Mouse (Mus musculus) neutrophil, adult 5-6 weeks (primary cell): ENCODE measurements at regions not wholly inside any gene's neighbourhood (a gene's known extent, or its start where the extent isn't known, plus 50 kb on each side); places are given as distances from the start of the nearest gene placed in this dataset.

Source experiments
- ATAC-seq: fragments of 151-379, 151-347 bp; 2 replicates; pipeline ENCODE4 v1.8.0; 2017; ENCODE audit warnings: mild to moderate bottlenecking, moderate TSS enrichment; ENCODE audit not compliant: insufficient number of reproducible peaks, poor library complexity, low FRiP score, severe bottlenecking; ENCODE audit errors: extremely low read depth

GRCm38 (mm10) chr2:75422798-75423685, 236.0 kb upstream of the Hnrnpa3 start:
- ATAC-seq: no peak

- no peak for ATAC-seq
These were observed 235.2 kb upstream of the Hnrnpa3 start for GRCm38 (mm10) chr2:75423872-75424271.

DNA sequence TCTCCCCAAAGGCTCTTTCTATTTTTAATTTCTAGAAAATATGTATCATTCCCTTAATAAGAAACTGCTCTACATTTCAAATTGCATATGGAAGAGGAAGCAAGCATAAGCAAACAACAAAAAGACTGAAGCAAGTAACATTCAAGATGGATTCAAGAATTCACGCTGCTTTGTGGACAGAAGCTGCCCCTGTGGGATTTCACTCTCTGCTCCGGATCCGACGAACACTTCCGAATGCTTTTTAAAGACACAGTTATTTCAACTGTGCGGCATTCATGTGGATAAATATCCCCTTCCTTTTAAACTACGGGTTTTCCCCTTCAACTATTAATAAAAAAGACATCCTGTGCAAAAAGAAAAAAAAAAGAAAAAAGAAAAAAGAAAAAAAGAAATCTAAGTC, 234.7 kb upstream of the Hnrnpa3 start:
- no peak for ATAC-seq

DNA sequence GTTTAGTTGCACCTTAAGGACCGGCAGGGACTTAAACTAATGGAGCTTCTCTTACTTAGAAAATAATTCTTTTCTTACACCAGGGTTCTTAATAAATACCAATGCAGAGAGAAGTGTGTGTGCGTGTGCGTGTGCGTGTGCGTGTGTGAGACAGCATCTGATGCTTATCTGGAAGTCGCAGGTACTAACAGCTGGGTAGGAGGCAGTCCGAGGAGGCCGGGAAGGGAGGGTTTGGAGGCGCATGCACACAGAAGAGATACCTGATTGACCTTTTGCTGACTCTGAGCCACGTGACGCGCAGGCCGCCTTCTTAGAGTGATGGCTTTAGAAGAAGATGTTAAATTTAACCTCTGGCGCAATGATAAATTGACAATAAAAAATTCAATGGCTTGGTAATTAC, 234.2 kb upstream of the Hnrnpa3 start:
- no peak for ATAC-seq

DNA sequence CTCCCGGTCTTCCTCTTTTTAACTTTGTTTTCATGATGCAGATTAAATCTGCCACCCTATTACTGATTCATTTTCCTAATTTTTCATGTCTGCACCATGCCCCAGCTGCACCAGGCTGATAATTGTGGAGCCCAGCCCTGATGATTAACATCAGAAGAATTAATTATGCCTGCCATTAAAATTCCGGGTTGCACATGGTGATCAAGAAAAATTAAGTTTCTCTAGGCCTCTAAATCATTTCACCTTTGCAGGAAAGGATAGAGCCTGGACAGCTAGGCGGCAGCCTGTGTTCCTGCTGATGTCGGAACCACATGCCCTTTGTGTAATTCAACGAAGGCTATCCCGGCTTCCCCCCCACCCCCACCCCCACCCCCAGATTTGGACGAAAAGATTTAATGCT, 233.7 kb upstream of the Hnrnpa3 start:
- ATAC-seq: no peak

DNA sequence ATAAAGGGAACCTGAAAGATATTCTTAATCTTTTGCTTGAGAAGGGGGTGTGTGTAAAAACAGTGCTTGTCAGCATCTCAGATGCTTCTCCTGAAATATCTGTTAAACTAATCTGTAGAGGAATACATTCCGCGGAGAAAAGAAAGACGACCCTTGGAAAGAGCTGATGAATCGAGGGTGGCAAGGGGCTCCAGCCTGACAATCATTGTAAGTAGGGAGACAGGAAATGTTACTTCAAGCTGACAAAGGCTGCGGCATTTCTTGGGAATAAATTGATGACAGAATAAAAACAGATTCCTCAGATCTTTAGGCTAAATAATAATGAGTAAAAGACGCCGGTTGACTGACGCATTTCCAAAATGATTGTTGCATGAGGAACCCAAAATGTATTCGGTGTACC, 233.3 kb upstream of the Hnrnpa3 start:
- no peak for ATAC-seq

- ATAC-seq: no peak
These were observed 231.1 kb upstream of the Hnrnpa3 start for GRCm38 (mm10) chr2:75427936-75428458.

DNA sequence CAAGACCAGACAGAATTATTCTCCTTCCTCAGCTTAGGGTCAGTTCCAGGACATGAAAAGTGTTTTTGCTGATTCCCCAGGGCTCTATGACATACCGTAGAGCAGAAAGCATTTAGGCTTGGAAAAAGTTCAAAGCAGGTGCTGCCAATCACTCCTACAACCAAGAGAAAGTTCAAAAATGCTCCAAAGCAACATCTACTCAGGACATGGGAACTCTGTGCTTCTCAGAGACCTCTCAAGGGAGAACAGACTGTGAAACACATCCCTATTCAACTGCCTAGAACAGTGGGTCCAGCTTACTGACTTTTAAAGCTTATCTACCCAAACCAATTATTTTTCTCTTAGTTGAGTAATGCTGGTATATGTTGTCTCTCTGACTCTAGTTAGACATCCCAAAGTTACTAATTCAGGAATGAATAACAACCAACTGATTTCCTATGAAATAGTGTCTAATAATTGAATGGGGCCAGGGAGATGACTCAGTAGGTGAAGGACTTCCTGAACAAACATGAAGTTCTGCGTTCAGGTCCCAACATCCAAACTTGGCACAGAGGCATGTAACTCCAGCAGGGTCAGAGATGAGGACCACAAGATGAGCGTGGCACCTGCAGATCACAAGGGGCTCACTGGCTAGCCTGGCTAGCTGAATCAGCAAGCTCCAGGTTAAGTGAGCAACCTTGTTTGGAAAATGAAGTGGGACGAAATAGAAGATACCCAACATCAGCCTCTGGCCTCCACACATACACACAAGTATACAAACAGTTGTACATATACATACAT, 228.7 kb upstream of the Hnrnpa3 start:
- no peak for ATAC-seq

- ATAC-seq: no peak
These were observed 227.1 kb upstream of the Hnrnpa3 start for GRCm38 (mm10) chr2:75431981-75432380.

DNA sequence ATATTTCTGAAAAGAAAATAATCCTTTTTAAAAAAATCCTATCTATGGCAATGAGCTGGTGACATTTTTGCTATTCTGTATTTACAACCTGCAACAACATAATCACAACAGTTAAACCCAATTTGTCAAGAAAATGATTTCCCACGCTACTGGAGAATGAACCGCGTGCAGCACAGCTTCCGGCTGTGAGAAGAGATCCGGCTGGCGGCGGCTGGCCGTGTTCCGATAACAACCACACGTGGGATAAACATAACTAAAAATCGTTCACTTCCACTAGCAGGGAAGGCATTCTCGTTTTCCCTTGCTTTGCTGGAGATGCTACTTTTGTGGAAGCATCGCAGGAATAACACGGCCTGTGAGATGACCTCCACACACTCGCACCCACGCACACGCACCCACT, 224.5 kb upstream of the Hnrnpa3 start:
- ATAC-seq: no peak

- ATAC-seq: no peak
These were observed 219.4 kb upstream of the Hnrnpa3 start for GRCm38 (mm10) chr2:75439522-75440230.

DNA sequence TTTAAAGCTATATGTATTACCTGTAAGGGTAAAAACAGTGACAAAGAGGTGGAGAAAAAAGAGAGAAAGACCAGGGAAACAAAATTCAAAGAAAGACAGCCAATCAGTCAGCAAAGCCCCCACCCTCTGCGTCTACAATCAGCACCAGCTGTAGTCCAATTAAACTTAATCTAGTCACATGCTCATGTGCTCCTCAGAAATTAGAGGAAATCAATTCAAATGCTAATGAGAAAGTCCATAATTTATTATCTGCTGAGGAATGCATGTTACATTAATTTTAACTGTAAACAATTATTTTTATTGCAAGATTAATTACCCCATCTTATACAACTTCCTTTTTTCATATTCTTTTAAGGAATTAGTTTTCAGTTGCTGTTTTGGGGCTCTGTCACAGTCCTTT, 216.4 kb upstream of the Hnrnpa3 start:
- ATAC-seq: no peak

GRCm38 (mm10) chr2:75445189-75445588, 213.9 kb upstream of the Hnrnpa3 start:
- no peak for ATAC-seq

- ATAC-seq: no peak
These were observed 211.9 kb upstream of the Hnrnpa3 start for GRCm38 (mm10) chr2:75446996-75447715.

GRCm38 (mm10) chr2:75448221-75448620, 210.8 kb upstream of the Hnrnpa3 start:
- no peak for ATAC-seq

GRCm38 (mm10) chr2:75451846-75452267, 207.2 kb upstream of the Hnrnpa3 start:
- ATAC-seq: no peak

GRCm38 (mm10) chr2:75452274-75453148, 206.6 kb upstream of the Hnrnpa3 start:
- no peak for ATAC-seq

DNA sequence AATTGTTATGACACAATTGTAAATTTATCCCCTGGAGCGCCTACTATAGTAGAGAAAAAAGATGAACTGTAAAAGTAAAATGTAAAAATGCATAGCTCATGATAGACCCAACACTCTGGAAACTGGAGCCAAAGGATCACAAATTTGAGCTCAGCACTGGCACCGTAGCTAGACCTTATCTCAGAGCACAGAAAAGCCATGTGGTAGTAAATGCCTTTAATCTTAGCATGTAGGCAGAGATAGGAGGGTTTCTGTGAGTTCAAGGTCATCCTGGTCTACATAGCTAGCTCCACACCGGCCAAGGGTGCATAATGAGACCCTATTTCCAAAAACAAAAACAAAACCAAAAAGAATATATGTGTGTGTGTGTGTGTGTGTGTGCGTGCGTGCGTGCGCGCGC, 203.6 kb upstream of the Hnrnpa3 start:
- ATAC-seq: no peak
